Mouse (Mus musculus) embryonic facial prominence, embryonic 13.5 days (tissue): ENCODE results near the gene Agbl3. TPM values are rescaled to one million over a fixed set of nuclear protein-coding genes. Genes with fewer than 3 reads are reported as not detected.

Source experiments
- polyA plus RNA-seq: library from polyadenylated mRNA; unstranded; fragments of >200 nt; fragmentation: Nextera tagmentation; extraction: Ambion mirVana; gene quantifications from 2 replicates; pipeline ENCODE4 v1.2.1, GENCODE M21; 2015

The Agbl3 gene
- polyA plus RNA-seq, 1 experiment from 2014 or later, result 9.3 TPM

Other genes with a start within 250 kb of the Agbl3 start
- gene Cald1, start 181.9 kb upstream of the Agbl3 start, polyA plus RNA-seq, result 432 and 463 TPM in 2 replicates
- gene Tmem140, start 82.7 kb downstream of the Agbl3 start, polyA plus RNA-seq, result 1.8 and 2.0 TPM in 2 replicates
- 19.0 and 20.4 TPM in 2 replicates for gene Cyren, start 97.6 kb downstream of the Agbl3 start, polyA plus RNA-seq
- 11.9 and 13.6 TPM in 2 replicates for gene Wdr91, start 130.4 kb downstream of the Agbl3 start, polyA plus RNA-seq
- not detected in 2 replicates for gene Stra8, start 139.7 kb downstream of the Agbl3 start, polyA plus RNA-seq
- 0.38 and 0.63 TPM in 2 replicates for gene Slc23a4, start 208.0 kb downstream of the Agbl3 start, polyA plus RNA-seq